Comparison of ENCODE assay signal across 12 mouse cellular contexts in genomic region chr4:123026161-123026560, GRCm38 (mm10). TPM values are rescaled to one million over a fixed set of nuclear protein-coding genes. Genes with fewer than 3 reads are reported as not detected.
DNase-seq lines count a peak whose midpoint lies in the region.
"Had no signal": no experiment of that assay in that cellular context is flagged by ENCODE, and none has a peak within 500 bp of the region (broad histone marks: within the 10 kb centered on the region; RNA-seq: fewer than 3 reads in every experiment).

No protein-coding gene starts in this region.

- intact Hi-C loops in left cerebral cortex, postnatal 10 days (cut with DNase I) = no loop called here

- peak; percentile 52 to 54 for DNase-seq in right cerebral cortex, postnatal 10 days (ENCODE audit: low spot score in 2 of 2)
- no peak for DNase-seq in right cerebral cortex, adult 18-20 months
- peak; percentile 39 for DNase-seq in c-Kit-positive CD71-negative TER-119-negative erythroid progenitor cells, embryonic 14.5 days (ENCODE audit: low read depth)
- peak; percentile 49 to 70 for DNase-seq in spleen, postnatal 4 days (ENCODE audit: low spot score in 2 of 2)
- no peak for DNase-seq in testis, postnatal 10 days (ENCODE audit: low spot score)
- DNase-seq in left cerebral cortex, postnatal 10 days (ENCODE audit: extremely low spot score in 1 of 2, low spot score in 2 of 2) = no peak
- DNase-seq: left cerebral cortex, postnatal 4 days had no signal

- H3K4me3 ChIP-seq in macrophage (ENCODE audit: inconsistent target) = no peak overlapping the region
- H3K4me3 ChIP-seq: forebrain, embryonic 10.5 days; midbrain, embryonic 12.5 days had no signal

- 5% methylated on average over 13 of the region's 13 CpGs for WGBS in macrophage (ENCODE audit: missing documents)

- 0 out of 2 replicates have a peak, but pooled peaks cover 2% of the 10 kb centered on the region for H3K36me3 ChIP-seq in macrophage (ENCODE audit: inconsistent target)

- H3K27ac ChIP-seq in macrophage = peak overlapping the region; percentile 36
- H3K27ac ChIP-seq: forebrain, embryonic 10.5 days; hindbrain, postnatal 0 days; kidney, postnatal 0 days had no signal

- peaks cover 64% of the 10 kb centered on the region for H3K79me2 ChIP-seq in macrophage (ENCODE audit: inconsistent target)

RNA-seq across cellular contexts. Expression of gene Trit1, which starts 9.8 kb away (rescaled TPM):
- 10 to 100 TPM in 22 of 26 experiments, 1 to 10 TPM in 4; 4.5 to 37.0 (median 19.7) TPM for total RNA-seq in macrophage (2018; cell fraction: chromatin; rRNA removed)
- 10 to 100 TPM in 6 of 26 experiments, 1 to 10 TPM in 20; 3.1 to 13.2 (median 6.7) TPM for total RNA-seq in macrophage (2018; cell fraction: cytosol; rRNA removed)
- total RNA-seq in macrophage (2018; cell fraction: nucleus; rRNA removed) = 10 to 100 TPM in 18 of 26 experiments, 1 to 10 TPM in 8; 5.3 to 27.0 (median 16.1) TPM
- 5.4 to 8.2 TPM (median 7.6 TPM) in 3 replicates for polyA plus RNA-seq in macrophage (2018)
- 10 to 100 TPM; 21.4 to 26.6 TPM for total RNA-seq in left cerebral cortex, postnatal 10 days (2021)

RNA-seq across cellular contexts. Expression of gene Mycl, which starts 30.7 kb away (rescaled TPM):
- total RNA-seq in macrophage (2018; cell fraction: chromatin; rRNA removed) = 1 to 10 TPM in 1 of 26 experiments, under 1 TPM in 8, not detected in 17; 0.18 to 1.0 (median 0.74) TPM
- 1 to 10 TPM in 1 of 26 experiments, under 1 TPM in 24, not detected in 1; 0.09 to 1.8 (median 0.22) TPM for total RNA-seq in macrophage (2018; cell fraction: cytosol; rRNA removed)
- 1 to 10 TPM in 4 of 26 experiments, under 1 TPM in 13, not detected in 9; 0.13 to 2.6 (median 0.54) TPM for total RNA-seq in macrophage (2018; cell fraction: nucleus; rRNA removed)
- 0.07 to 0.16 TPM (median 0.09 TPM) in 3 replicates for polyA plus RNA-seq in macrophage (2018)
- total RNA-seq in left cerebral cortex, postnatal 10 days (2021) = 10 to 100 TPM; 35.0 to 39.2 TPM

Comparison
In these comparisons a context has a peak if more than half of its experiments do, and no peak if none do; other contexts are left out.
1. DNase-seq: peak in right cerebral cortex, postnatal 10 days (2 of 2), c-Kit-positive CD71-negative TER-119-negative erythroid progenitor cells, embryonic 14.5 days (single experiment) and spleen, postnatal 4 days (2 of 2); none in right cerebral cortex, adult 18-20 months (single experiment), testis, postnatal 10 days (single experiment) and left cerebral cortex, postnatal 10 days (0 of 2).